ENCODE assay signal across 24 mouse cellular contexts in the genomic region with DNA sequence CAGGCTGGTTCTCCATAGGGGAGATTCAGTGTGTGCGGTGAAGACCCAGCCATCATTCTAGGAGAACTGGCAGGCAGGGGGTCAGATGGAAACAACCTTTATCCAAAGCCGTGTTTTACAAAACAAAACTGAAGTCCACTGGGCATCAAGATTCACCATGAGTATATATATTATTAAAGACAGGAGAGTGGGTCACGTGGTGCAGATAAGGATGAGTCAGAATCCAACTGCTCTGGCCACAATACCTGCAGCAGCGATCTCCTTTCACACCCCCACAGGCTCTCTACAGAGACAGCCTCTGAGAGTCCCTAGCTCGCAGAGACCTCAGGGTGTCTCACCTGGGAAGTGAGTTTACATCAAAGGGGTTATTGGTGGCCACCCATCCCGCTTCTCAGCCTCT. TPM values are rescaled to one million over a fixed set of nuclear protein-coding genes. Genes with fewer than 3 reads are reported as not detected.
DNase-seq lines count a peak whose midpoint lies in the region; ATAC-seq and TF ChIP-seq lines count a peak whose summit lies in the region.
"Had no signal": no experiment of that assay in that cellular context is flagged by ENCODE, and none has a peak within 500 bp of the region (broad histone marks: within the 10 kb centered on the region; RNA-seq: fewer than 3 reads in every experiment).

No protein-coding gene starts in this region.

- H3K4me3 ChIP-seq in midbrain, embryonic 11.5 days (ENCODE audit: low read depth, low read length), result no peak overlapping the region
- H3K4me3 ChIP-seq in midbrain, postnatal 0 days (ENCODE audit: low read depth, low read length), result no peak overlapping the region
- no peak overlapping the region for H3K4me3 ChIP-seq in MEL (ENCODE audit: control insufficient read depth in 1 of 2, insufficient read depth in 1 of 2, low read depth in 2 of 2, low read length in 2 of 2)
- no peak overlapping the region for H3K4me3 ChIP-seq in hindbrain, postnatal 0 days (ENCODE audit: low read length)
- H3K4me3 ChIP-seq: embryonic facial prominence, embryonic 13.5 days; embryonic facial prominence, embryonic 15.5 days; erythroblast, embryonic 14.5 days; forebrain, embryonic 10.5 days; forebrain, embryonic 12.5 days had no signal

- H3K4me2 ChIP-seq in midbrain, embryonic 11.5 days, result no peak overlapping the region
- no peak overlapping the region for H3K4me2 ChIP-seq in midbrain, postnatal 0 days (ENCODE audit: low read depth, low read length, poor library complexity, severe bottlenecking)
- H3K4me2 ChIP-seq in hindbrain, postnatal 0 days (ENCODE audit: low read depth, low read length), result no peak overlapping the region
- H3K4me2 ChIP-seq: embryonic facial prominence, embryonic 13.5 days; embryonic facial prominence, embryonic 15.5 days; forebrain, embryonic 12.5 days had no signal

- no peak for TF ChIP-seq CTCF in midbrain, postnatal 0 days (IDR thresholded peaks at IDR 0.05)
- no peak for TF ChIP-seq CTCF in MEL (IDR thresholded peaks at IDR 0.05 in 2 of 3, conservative IDR thresholded peaks at IDR 0.05 in 1 of 3; ENCODE audit: control insufficient read depth in 1 of 3, insufficient read depth in 1 of 3, low read depth in 2 of 3, low read length in 3 of 3, poor library complexity in 1 of 3, severe bottlenecking in 1 of 3)
- TF ChIP-seq CTCF in hindbrain, postnatal 0 days (IDR thresholded peaks at IDR 0.05; ENCODE audit: low read depth), result no peak

- H3K9me3 ChIP-seq in midbrain, embryonic 11.5 days (ENCODE audit: control insufficient read depth, low read length), result no peaks in the 10 kb centered on the region
- no peaks in the 10 kb centered on the region for H3K9me3 ChIP-seq in midbrain, postnatal 0 days (ENCODE audit: low read length)
- H3K9me3 ChIP-seq in MEL (replicated peaks; ENCODE audit: insufficient read depth, low read length), result no peaks in the 10 kb centered on the region
- H3K9me3 ChIP-seq in hindbrain, postnatal 0 days (ENCODE audit: low read length), result no peaks in the 10 kb centered on the region
- H3K9me3 ChIP-seq: embryonic facial prominence, embryonic 13.5 days; embryonic facial prominence, embryonic 15.5 days; forebrain, embryonic 10.5 days; forebrain, embryonic 12.5 days had no signal

- H3K79me2 ChIP-seq in MEL (ENCODE audit: control insufficient read depth, insufficient read depth, low read length, poor library complexity), result no peaks in the 10 kb centered on the region

- no peak for TF ChIP-seq POLR2A in MEL (IDR thresholded peaks at IDR 0.05; ENCODE audit: control insufficient read depth in 1 of 2, insufficient read depth in 1 of 2, low read depth in 1 of 2, low read length in 2 of 2, poor library complexity in 1 of 2)

- H3K4me1 ChIP-seq in midbrain, embryonic 11.5 days (ENCODE audit: control insufficient read depth, insufficient read depth, low read length), result 0 out of 2 replicates have a peak, but pooled peaks cover 2% of the 10 kb centered on the region
- no peaks in the 10 kb centered on the region for H3K4me1 ChIP-seq in midbrain, postnatal 0 days (ENCODE audit: insufficient read depth, low read length)
- no peaks in the 10 kb centered on the region for H3K4me1 ChIP-seq in MEL (ENCODE audit: control insufficient read depth in 1 of 2, insufficient read depth in 2 of 2, low read length in 2 of 2)
- H3K4me1 ChIP-seq in hindbrain, postnatal 0 days (ENCODE audit: insufficient read depth, low read length), result peaks cover 4% of the 10 kb centered on the region; the same call in 1 of the 2 replicates
- H3K4me1 ChIP-seq: embryonic facial prominence, embryonic 13.5 days; embryonic facial prominence, embryonic 15.5 days; forebrain, embryonic 12.5 days had no signal

- 73% methylated on average over 6 of the region's 6 CpGs for WGBS in midbrain, embryonic 11.5 days
- 70% methylated on average over 6 of the region's 6 CpGs for WGBS in midbrain, postnatal 0 days
- 84% methylated on average over 6 of the region's 6 CpGs for WGBS in hindbrain, postnatal 0 days

- H3K36me3 ChIP-seq in midbrain, embryonic 11.5 days (ENCODE audit: control insufficient read depth, insufficient read depth, low read length), result no peaks in the 10 kb centered on the region
- no peaks in the 10 kb centered on the region for H3K36me3 ChIP-seq in midbrain, postnatal 0 days (ENCODE audit: insufficient read depth, low read length)
- no peaks in the 10 kb centered on the region for H3K36me3 ChIP-seq in MEL (ENCODE audit: control insufficient read depth in 1 of 2, insufficient read depth in 2 of 2, low read length in 2 of 2)
- H3K36me3 ChIP-seq in hindbrain, postnatal 0 days (ENCODE audit: insufficient read depth, low read length), result no peaks in the 10 kb centered on the region
- H3K36me3 ChIP-seq: embryonic facial prominence, embryonic 13.5 days; embryonic facial prominence, embryonic 15.5 days; forebrain, embryonic 10.5 days; forebrain, embryonic 12.5 days; G1E had no signal

- no peak overlapping the region for H3K27ac ChIP-seq in midbrain, embryonic 11.5 days (ENCODE audit: low read depth, low read length)
- H3K27ac ChIP-seq in midbrain, postnatal 0 days (ENCODE audit: low read depth, low read length), result no peak overlapping the region
- no peak overlapping the region for H3K27ac ChIP-seq in MEL (ENCODE audit: control insufficient read depth, low read depth, low read length)
- no peak overlapping the region for H3K27ac ChIP-seq in hindbrain, postnatal 0 days
- H3K27ac ChIP-seq: embryonic facial prominence, embryonic 13.5 days; embryonic facial prominence, embryonic 15.5 days; forebrain, embryonic 10.5 days; forebrain, embryonic 12.5 days had no signal

- no peak overlapping the region for H3K9ac ChIP-seq in midbrain, embryonic 11.5 days (ENCODE audit: low read length)
- H3K9ac ChIP-seq in midbrain, postnatal 0 days (replicated peaks; ENCODE audit: low read length, poor library complexity, severe bottlenecking), result no peak overlapping the region
- no peak overlapping the region for H3K9ac ChIP-seq in MEL (ENCODE audit: control insufficient read depth, low read depth, low read length, poor library complexity, severe bottlenecking)
- no peak overlapping the region for H3K9ac ChIP-seq in hindbrain, postnatal 0 days (replicated peaks; ENCODE audit: low read length)
- H3K9ac ChIP-seq: embryonic facial prominence, embryonic 13.5 days; embryonic facial prominence, embryonic 15.5 days; forebrain, embryonic 12.5 days; forebrain, postnatal 0 days had no signal

- TF ChIP-seq RAD21 in MEL (IDR thresholded peaks at IDR 0.05; ENCODE audit: low read depth, low read length), result no peak

- ATAC-seq in midbrain, embryonic 11.5 days (ENCODE audit: low FRiP score), result no peak
- ATAC-seq in midbrain, postnatal 0 days (ENCODE audit: low FRiP score), result no peak
- ATAC-seq in hindbrain, postnatal 0 days, result no peak
- ATAC-seq: CD4-positive, CD25-positive, alpha-beta regulatory T cell, adult 4 months; forebrain, embryonic 14.5 days; forebrain, postnatal 0 days had no signal

- DNase-seq in midbrain, embryonic 11.5 days (ENCODE audit: low spot score, missing footprints), result peak; percentile 44
- DNase-seq in midbrain, postnatal 0 days (ENCODE audit: low spot score), result no peak
- peak; percentile 16 for DNase-seq in MEL (ENCODE audit: low read depth, low spot score)
- DNase-seq in right cerebral cortex, postnatal 14 days, result no peak
- DNase-seq in hindbrain, postnatal 0 days (ENCODE audit: low spot score), result no peak
- DNase-seq: adrenal gland, adult 2 months; adrenal gland, postnatal 10 days; adrenal gland, postnatal 25 days; cerebellum, adult 11 months; cerebellum, adult 18-20 months; cerebellum, adult 8-10 months; cerebellum, adult 9-11 months; cerebellum, postnatal 14 days; cerebellum, postnatal 36 days; embryo, embryonic 11 days; forebrain, postnatal 0 days had no signal

- H3K27me3 ChIP-seq in midbrain, embryonic 11.5 days (ENCODE audit: control insufficient read depth, insufficient read depth, low read length), result no peaks in the 10 kb centered on the region
- H3K27me3 ChIP-seq in midbrain, postnatal 0 days (ENCODE audit: insufficient read depth, low read length), result no peaks in the 10 kb centered on the region
- peaks cover 2 to 4% of the 10 kb centered on the region in 2 experiments; a peak in 3 of 4 replicates for H3K27me3 ChIP-seq in MEL (ENCODE audit: control insufficient read depth in 1 of 2, insufficient read depth in 2 of 2, low read length in 2 of 2)
- no peaks in the 10 kb centered on the region for H3K27me3 ChIP-seq in hindbrain, postnatal 0 days (ENCODE audit: insufficient read depth, low read length)
- H3K27me3 ChIP-seq: embryonic facial prominence, embryonic 15.5 days; forebrain, embryonic 12.5 days had no signal

- TF ChIP-seq EP300 in MEL (IDR thresholded peaks at IDR 0.05; ENCODE audit: low read depth in 1 of 2, low read length in 2 of 2), result no peak

TF ChIP-seq in MEL, 35 proteins besides CTCF, POLR2A, EP300 and RAD21:
- TF ChIP-seq USF2 (IDR thresholded peaks at IDR 0.05; ENCODE audit: borderline replicate concordance in 1 of 2, insufficient read depth in 1 of 2, low read depth in 1 of 2, low read length in 2 of 2), result peak in 1 of 2 experiments; percentile 54; a peak in 1 of 4 replicates
- TF ChIP-seq NELFE (IDR thresholded peaks at IDR 0.05; ENCODE audit: low read depth, low read length), result no peak
- peak; percentile 37; the same call in 1 of the 2 replicates for TF ChIP-seq GATA1 (IDR thresholded peaks at IDR 0.05; ENCODE audit: low read depth, low read length)
- no peak for TF ChIP-seq GABPA (IDR thresholded peaks at IDR 0.05; ENCODE audit: low read depth, low read length)
- no peak for TF ChIP-seq TCF12 (IDR thresholded peaks at IDR 0.05; ENCODE audit: low read depth, low read length)
- TF ChIP-seq MYB (IDR thresholded peaks at IDR 0.05; ENCODE audit: low read depth, low read length), result no peak
- 0 out of 2 replicates have a peak, but pooled peaks have one; percentile 35 for TF ChIP-seq MAX (IDR thresholded peaks at IDR 0.05; ENCODE audit: low read length)
- TF ChIP-seq USF1 (IDR thresholded peaks at IDR 0.05; ENCODE audit: low read depth, low read length), result peak; percentile 90
- TF ChIP-seq ELF1 (IDR thresholded peaks at IDR 0.05; ENCODE audit: low read depth, low read length), result no peak
- TF ChIP-seq ZNF384 (IDR thresholded peaks at IDR 0.05; ENCODE audit: low read depth, low read length), result no peak
TF ChIP-seq in MEL: peak in this region for 4.

RNA-seq across cellular contexts. Expression of a gene that starts 14.2 kb away (rescaled TPM):
- 60.7 and 68.6 TPM in 2 replicates for polyA plus RNA-seq in midbrain, embryonic 11.5 days (2014; fragmentation: Nextera tagmentation; extraction: Ambion mirVana)
- total RNA-seq in midbrain, postnatal 0 days (2014; rRNA removed), result 486 and 500 TPM in 2 replicates
- polyA plus RNA-seq in midbrain, postnatal 0 days (2015; fragmentation: Nextera tagmentation; extraction: Ambion mirVana), result 426 and 440 TPM in 2 replicates
- 18.3 and 22.2 TPM in 2 replicates for total RNA-seq in MEL (2012; rRNA removed)
- 10 to 100 TPM in 1 of 2 experiments, not detected in 1; 51.0 TPM for polyA plus RNA-seq in MEL (2012; ENCODE audit: insufficient read depth in 1 of 2, insufficient read length in 2 of 2, low read depth in 1 of 2, low replicate concordance in 2 of 2, missing spikeins in 1 of 2)
- total RNA-seq in hindbrain, postnatal 0 days (2014; rRNA removed), result 460 and 484 TPM in 2 replicates
- polyA plus RNA-seq in hindbrain, postnatal 0 days (2015; fragmentation: Nextera tagmentation; extraction: Ambion mirVana), result 346 and 367 TPM in 2 replicates
- polyA plus RNA-seq: CD4-positive, CD25-positive, alpha-beta regulatory T cell, adult 4 months had no signal

Comparison
In these comparisons a context has a peak if more than half of its experiments do, and no peak if none do; other contexts are left out.
1. DNase-seq: peak in midbrain, embryonic 11.5 days (single experiment) and MEL (single experiment); none in midbrain, postnatal 0 days (single experiment), right cerebral cortex, postnatal 14 days (single experiment) and hindbrain, postnatal 0 days (single experiment).